Mouse (Mus musculus) CD8-positive naive resting alpha-beta T cell, adult 2 months (primary cell): ENCODE measurements around the gene Plcd4.
"Not testable (repeated sequence)": the region's sequence is repeated elsewhere in the genome, so short reads cannot be mapped to it uniquely, and the experiment has no call there.

Experiments
- DNase-seq, 2 experiments: peaks; one replicate each; pipeline ENCODE4 v3.0.0; 2022; ENCODE audit warnings: low read depth in 2 of 2, low spot score in 2 of 2

The Plcd4 gene

GRCm38 (mm10) chr1:74542451-74542961 is at the start of gene Plcd4:
Plcd4 (plus strand) TSS chr1:74542888.
- no peak for DNase-seq

GRCm38 (mm10) chr1:74501106-74501505 is 41.6 kb upstream of the Plcd4 start:
- DNase-seq: no peak

- DNase-seq: no peak
These were observed 37.3 kb upstream of the Plcd4 start for GRCm38 (mm10) chr1:74505393-74505720.

DNA sequence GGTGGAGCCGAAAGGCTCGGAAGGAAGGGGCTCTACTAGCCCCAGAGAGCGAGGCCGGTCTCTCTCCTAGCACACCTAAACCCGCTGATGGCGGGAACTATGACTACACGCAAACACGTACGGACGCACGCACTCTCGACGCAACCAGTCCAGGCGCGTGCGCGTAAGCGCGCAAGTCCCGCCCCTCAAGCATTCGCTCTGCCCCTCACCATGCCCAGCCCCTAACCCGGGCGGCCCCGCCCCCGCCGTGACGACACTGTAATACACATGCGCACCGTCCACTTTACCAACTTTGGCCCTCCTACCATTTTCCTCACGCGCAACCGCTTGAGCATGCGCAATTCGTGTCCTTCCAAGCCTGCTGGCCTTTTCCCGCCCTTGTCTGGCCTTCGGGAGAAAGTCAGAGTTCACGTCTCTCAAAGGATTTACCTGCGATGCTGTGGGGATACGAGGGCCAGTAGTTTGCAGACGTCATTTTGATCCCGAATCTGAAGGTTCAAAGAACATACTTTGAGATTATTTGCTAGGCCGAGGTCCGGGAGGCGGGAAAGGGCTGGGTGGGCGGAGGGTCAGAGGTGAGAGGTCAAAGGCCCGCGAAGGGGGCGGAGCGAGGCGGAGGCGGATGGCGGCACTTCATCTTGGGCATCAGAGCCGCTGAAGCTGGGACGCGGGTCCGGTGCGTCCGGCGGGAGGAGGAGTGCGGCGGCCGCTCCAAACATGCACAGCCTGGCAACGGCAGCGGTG is 36.8 kb upstream of the Plcd4 start, which contains the start of gene Cnot9:
TSS of gene Cnot9 (plus strand) at position 338 of the 744 bp plus-strand sequence.
- DNase-seq: peak; percentile 100

GRCm38 (mm10) chr1:74506471-74506881 is 36.2 kb upstream of the Plcd4 start:
- DNase-seq: peak in 1 of 2 experiments; percentile 21

DNA sequence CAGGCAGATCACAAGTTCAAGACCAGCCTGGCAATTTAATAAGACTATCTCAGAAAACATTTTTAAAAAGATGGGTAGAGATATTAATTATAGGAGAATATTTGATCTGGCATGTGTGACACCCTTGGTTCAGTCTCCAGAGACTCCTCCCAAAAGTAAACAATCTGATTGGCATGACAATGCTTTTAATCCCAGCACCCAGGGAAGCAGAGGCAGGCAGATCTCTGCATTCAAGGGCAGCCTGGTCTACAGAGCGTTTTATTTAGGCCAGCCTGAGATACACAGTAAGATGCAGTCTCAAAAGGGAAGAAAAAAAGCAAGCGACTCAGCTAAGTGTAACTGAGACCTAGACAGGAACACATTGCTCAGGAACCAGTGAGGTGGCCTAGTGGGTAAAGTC is 34.9 kb upstream of the Plcd4 start:
- no peak for DNase-seq

GRCm38 (mm10) chr1:74511306-74511705 is 31.4 kb upstream of the Plcd4 start:
- no peak for DNase-seq

- not testable (repeated sequence) for DNase-seq
These were observed 29.7 kb upstream of the Plcd4 start for GRCm38 (mm10) chr1:74512999-74513398.

DNA sequence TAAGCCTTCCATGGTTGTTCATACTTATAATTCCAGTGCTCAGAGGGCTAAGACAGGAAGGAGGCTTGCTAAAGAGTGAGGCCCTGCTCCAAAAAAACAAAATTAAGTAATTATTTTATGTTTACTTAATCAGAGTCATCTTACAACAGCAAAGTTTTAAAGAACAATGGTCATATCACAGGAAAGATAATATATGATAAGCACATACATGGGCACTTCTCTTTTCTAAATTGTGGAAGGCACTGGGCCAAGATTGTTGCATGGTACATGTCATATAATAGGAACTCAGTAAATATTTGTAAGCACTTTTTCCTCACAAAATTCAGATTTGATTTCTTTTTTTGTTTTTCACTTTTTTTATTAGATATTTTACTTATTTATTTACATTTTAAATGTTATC is 22.8 kb upstream of the Plcd4 start:
- no peak for DNase-seq

DNA sequence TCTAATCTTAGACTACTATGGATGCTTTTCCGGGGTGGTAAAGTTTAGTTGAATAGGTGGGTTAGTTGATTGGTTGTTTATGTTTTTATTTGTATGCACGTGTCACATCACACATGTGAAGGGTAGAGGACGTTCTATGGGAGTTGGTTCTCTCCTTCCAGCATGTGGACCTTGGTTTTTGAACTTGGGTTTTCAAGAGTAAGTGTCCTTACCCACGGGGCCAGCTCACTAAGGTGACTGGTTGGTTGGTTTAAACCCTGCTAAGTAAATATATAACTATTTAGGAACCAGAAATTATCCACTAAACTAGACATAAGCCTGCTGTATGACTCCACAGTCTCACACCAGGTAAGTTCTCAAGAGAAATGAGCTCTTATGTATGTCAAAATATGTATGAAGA is 17.9 kb upstream of the Plcd4 start:
- DNase-seq: no peak

- no peak for DNase-seq
These were observed 14.1 kb upstream of the Plcd4 start for GRCm38 (mm10) chr1:74528589-74528988.

GRCm38 (mm10) chr1:74538650-74539049 is 4.0 kb upstream of the Plcd4 start:
- no peak for DNase-seq

GRCm38 (mm10) chr1:74544184-74544583 is 1.5 kb downstream of the Plcd4 start, which contains the start of gene Usp37:
Usp37 (minus strand) TSS chr1:74544284.
- DNase-seq: no peak

GRCm38 (mm10) chr1:74559061-74559460 is 16.4 kb downstream of the Plcd4 start:
- DNase-seq: no peak

DNA sequence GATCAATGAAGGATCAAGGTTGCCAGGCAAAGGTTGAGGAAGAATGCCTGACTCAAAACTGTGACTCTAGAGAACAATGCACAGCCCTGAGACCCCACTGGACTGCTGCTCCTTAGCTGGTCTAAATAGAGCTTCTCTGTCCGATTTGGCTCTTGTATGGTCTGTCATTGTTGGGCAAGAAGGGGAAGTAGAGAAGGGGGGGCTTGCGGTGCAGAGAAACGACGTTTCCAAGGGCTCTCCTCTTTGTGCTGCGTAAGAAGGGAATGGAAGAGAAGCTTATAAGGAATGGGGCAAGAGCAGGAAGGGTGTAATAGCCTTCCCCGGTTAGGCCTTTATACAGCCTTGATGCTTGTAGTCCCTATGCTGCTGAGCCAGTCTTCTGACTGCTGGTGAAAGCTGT is 23.1 kb downstream of the Plcd4 start:
- DNase-seq: no peak

DNA sequence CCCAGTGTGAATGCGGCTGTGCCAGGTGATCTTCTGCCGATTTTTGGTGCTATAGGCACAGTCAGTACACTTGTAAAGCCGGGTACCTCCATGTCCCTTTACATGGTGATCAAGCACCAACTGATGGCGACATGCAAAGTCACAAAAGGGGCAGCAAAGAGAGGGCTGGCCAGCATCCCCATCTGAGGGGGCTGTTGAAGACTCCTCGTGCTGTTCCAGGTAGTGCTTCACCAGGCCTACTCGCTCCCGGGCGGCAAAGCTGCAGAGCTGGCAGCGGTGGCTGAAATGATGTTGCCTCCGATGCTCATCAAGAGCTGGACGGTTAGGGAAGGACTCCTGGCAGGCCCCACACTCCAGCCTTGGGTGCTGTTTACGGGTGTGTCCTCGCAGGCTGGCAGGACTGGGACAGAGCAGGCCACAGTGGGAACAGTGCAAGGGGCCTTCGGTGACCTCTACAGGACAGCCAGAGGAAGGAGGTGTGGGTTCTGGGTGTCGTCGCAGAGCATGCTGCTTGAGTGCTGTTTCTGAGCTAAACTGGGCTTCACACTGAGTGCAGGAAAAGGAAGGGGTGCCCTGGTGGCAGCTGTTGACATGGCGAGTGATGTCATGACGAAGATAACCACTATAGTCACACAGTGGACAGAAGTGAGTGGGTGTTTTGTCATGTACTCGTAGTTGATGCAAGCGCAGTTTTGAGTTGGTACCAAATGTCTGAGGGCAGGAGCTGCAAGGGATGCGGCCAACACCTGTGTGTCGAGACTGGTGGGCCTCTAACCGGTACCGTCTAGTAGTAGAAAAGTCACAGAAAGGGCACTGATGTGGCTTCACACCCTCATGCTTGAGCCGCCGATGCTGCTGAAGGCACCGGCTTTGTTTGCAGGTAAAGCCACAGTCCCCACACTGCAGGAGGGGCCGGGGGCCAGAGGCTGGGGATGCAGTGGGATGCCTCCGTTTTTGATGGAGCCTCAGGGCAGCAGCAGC is 27.3 kb downstream of the Plcd4 start:
- DNase-seq: no peak

DNA sequence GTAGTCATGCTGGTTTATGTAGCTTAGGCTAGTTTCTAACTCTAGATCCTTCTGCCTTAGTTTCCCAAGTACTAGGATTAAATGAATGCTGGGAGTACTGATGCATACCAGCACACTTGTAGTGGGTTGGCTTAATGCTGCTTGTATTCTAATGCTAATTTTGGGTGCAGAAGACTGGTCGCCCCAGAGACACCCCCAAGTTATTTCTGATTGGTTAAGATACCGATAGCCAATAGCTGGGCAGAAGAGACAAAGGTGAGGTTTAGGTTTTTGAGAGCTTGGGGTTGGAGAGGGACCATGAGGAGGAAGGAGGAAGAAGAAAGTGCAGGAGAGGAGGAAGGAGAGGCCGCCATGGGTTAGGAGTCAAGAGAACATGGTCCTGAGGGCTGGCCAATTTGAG is 39.9 kb downstream of the Plcd4 start:
- no peak for DNase-seq

GRCm38 (mm10) chr1:74584616-74585398 is 42.1 kb downstream of the Plcd4 start:
- DNase-seq: no peak

DNA sequence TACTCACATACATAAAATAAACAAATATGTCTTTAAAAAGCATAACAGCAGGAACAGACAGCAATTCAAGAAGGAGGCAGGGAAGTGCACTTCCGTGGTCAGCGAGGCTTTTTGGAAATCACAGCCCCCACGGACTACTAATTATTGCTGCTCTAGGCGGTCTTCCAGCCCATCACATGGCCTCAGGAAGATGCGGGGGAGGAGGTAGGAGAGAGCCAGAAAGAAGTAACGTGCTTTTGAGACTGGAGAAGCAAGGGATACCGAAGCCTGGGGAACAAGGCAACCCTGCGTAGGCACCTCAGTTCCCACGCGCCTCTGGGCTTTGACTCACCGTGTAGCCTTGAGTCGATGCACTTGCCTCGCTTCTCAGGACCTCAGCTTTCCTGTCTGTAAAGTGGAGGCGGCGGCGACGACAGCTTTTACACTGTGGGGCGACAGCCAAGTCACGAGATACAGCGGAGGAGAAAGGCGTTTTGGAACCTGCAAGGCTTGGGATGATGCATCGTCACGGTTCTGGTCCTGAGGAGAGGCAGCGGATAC is 44.6 kb downstream of the Plcd4 start:
- DNase-seq: no peak

- DNase-seq: peak; percentile 97 to 99
These were observed 45.2 kb downstream of the Plcd4 start, which contains the start of the genes Zfp142 and Bcs1l for GRCm38 (mm10) chr1:74587773-74588445. Zfp142 (minus strand) TSS chr1:74588246. Bcs1l (plus strand) TSS chr1:74588289.
